Mouse (Mus musculus): ENCODE data around the gene Gm10097. TPM values are rescaled to one million over a fixed set of nuclear protein-coding genes. Genes with fewer than 3 reads are reported as not detected.

Gene Gm10097
- total and polyA plus RNA-seq, 3 experiments, result not detected

DNA sequence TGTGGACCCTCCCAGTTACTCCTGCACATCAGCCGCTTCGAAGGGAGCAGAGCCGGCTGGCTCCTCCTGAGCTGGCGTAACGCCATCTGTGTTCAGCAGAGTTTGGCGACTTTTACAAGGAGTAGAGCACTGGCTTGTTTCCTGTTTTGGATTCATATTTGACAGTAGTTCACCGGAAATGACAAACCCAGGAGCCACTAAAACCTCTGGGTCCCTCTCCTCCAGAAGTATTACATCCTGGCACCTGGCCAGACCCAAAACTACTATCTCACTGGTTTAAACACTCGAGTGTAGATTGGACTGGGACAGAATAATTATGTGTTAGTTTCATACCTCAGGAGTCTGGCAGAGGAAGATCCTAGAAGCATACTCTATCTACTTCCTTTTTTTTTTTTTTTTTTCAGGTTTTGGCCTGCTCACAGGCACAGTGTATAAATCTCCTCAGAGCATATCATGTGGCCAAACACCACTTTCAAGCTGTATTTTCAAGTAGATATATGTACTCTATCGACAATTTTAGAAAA lies 11.0 kb downstream of the Gm10097 start:
- no peak overlapping the region for H3K4me3 ChIP-seq (ENCODE audit: control insufficient read depth in 1 of 2, insufficient read depth in 1 of 2, low read depth in 2 of 2, low read length in 2 of 2)
- no peaks in the 10 kb centered on the region for H3K27me3 ChIP-seq (ENCODE audit: control insufficient read depth in 1 of 2, insufficient read depth in 2 of 2, low read length in 2 of 2)
- TF ChIP-seq RCOR1 (IDR thresholded peaks at IDR 0.05; ENCODE audit: low read depth, low read length) (peak; percentile 77), EP300 (IDR thresholded peaks at IDR 0.05; ENCODE audit: low read depth in 1 of 2, low read length in 2 of 2) (peak; percentile 46 to 70), GATA1 (IDR thresholded peaks at IDR 0.05; ENCODE audit: low read depth, low read length) (peak; percentile 37; the same call in 1 of the 2 replicates), USF1 (IDR thresholded peaks at IDR 0.05; ENCODE audit: low read depth, low read length) (peak; percentile 50; the same call in 1 of the 2 replicates), MAX (IDR thresholded peaks at IDR 0.05; ENCODE audit: low read length) (0 out of 2 replicates have a peak, but pooled peaks have one; percentile 19), SIN3A (IDR thresholded peaks at IDR 0.05; ENCODE audit: low read length) (peak; percentile 59), ZMIZ1 (IDR thresholded peaks at IDR 0.05; ENCODE audit: low read depth, low read length) (no peak), ZNF384 (IDR thresholded peaks at IDR 0.05; ENCODE audit: low read depth, low read length) (peak; percentile 99), HCFC1 (IDR thresholded peaks at IDR 0.05; ENCODE audit: low read depth, low read length) (no peak)
- peaks cover 0 to 2% of the 10 kb centered on the region in 2 experiments; a peak in 3 of 4 replicates for H3K36me3 ChIP-seq (ENCODE audit: control insufficient read depth in 1 of 2, insufficient read depth in 2 of 2, low read length in 2 of 2)
- H3K79me2 ChIP-seq (ENCODE audit: control insufficient read depth, insufficient read depth, low read length, poor library complexity), result no peaks in the 10 kb centered on the region
- DNase-seq (ENCODE audit: low read depth, low spot score), result peak; percentile 92
- no peak overlapping the region for H3K9ac ChIP-seq (ENCODE audit: control insufficient read depth, low read depth, low read length, poor library complexity, severe bottlenecking)
- H3K4me1 ChIP-seq (ENCODE audit: control insufficient read depth in 1 of 2, insufficient read depth in 2 of 2, low read length in 2 of 2), result peaks cover 0 to 3% of the 10 kb centered on the region in 2 experiments; a peak in 1 of 4 replicates
- no peaks in the 10 kb centered on the region for H3K9me3 ChIP-seq (replicated peaks; ENCODE audit: insufficient read depth, low read length)
- H3K27ac ChIP-seq (ENCODE audit: control insufficient read depth, low read depth, low read length), result peak overlapping the region; percentile 43

DNA sequence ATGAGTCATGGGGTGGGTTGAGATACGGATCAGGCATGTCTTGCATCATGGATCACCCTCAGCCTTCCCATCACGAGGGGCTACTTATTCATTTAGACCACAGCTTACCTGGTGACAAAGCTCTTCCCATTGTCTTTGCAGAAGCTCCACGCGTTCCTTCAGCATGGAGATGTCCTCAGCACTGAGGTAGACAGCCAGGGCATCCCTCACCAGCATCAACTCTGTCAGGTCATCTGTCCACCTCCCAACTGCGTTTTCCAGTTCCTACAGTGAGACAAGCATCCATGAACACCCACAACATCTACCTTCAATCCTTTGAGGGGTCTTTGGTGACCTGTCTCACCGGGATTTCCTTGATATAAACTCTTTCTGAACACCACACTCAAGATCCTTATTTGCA lies 14.7 kb downstream of the Gm10097 start:
- Histone ChIP-seq H3K9ac (ENCODE audit: control insufficient read depth, low read depth, low read length, poor library complexity, severe bottlenecking) (no peak overlapping the region), H3K79me2 (ENCODE audit: control insufficient read depth, insufficient read depth, low read length, poor library complexity) (no peaks in the 10 kb centered on the region), H3K36me3 (ENCODE audit: control insufficient read depth in 1 of 2, insufficient read depth in 2 of 2, low read length in 2 of 2) (peaks cover 0 to 2% of the 10 kb centered on the region in 2 experiments; a peak in 2 of 4 replicates), H3K9me3 (replicated peaks; ENCODE audit: insufficient read depth, low read length) (no peaks in the 10 kb centered on the region), H3K27ac (ENCODE audit: control insufficient read depth, low read depth, low read length) (no peak overlapping the region), H3K27me3 (ENCODE audit: control insufficient read depth in 1 of 2, insufficient read depth in 2 of 2, low read length in 2 of 2) (no peaks in the 10 kb centered on the region), H3K4me1 (ENCODE audit: control insufficient read depth in 1 of 2, insufficient read depth in 2 of 2, low read length in 2 of 2) (peaks cover 0 to 3% of the 10 kb centered on the region in 2 experiments; a peak in 2 of 4 replicates), H3K4me3 (ENCODE audit: control insufficient read depth in 1 of 2, insufficient read depth in 1 of 2, low read depth in 2 of 2, low read length in 2 of 2) (no peak overlapping the region)
- TF ChIP-seq MYC (IDR thresholded peaks at IDR 0.05; ENCODE audit: low read depth, low read length), result no peak
- TF ChIP-seq TBP (IDR thresholded peaks at IDR 0.05; ENCODE audit: low read depth, low read length), result no peak
- TF ChIP-seq TAL1 (IDR thresholded peaks at IDR 0.05; ENCODE audit: low read length), result no peak
- no peak for TF ChIP-seq ETS1 (IDR thresholded peaks at IDR 0.05; ENCODE audit: low read depth, low read length)
- no peak for TF ChIP-seq BHLHE40 (IDR thresholded peaks at IDR 0.05; ENCODE audit: borderline replicate concordance, low read depth, low read length)
- TF ChIP-seq JUND (IDR thresholded peaks at IDR 0.05; ENCODE audit: low read depth, low read length), result no peak
- TF ChIP-seq CHD2 (IDR thresholded peaks at IDR 0.05; ENCODE audit: low read length), result no peak
- no peak for TF ChIP-seq POLR2AphosphoS5 (IDR thresholded peaks at IDR 0.05; ENCODE audit: borderline replicate concordance, low read depth, low read length)
- TF ChIP-seq RAD21 (IDR thresholded peaks at IDR 0.05; ENCODE audit: low read depth, low read length), result no peak
- no peak for TF ChIP-seq SMC3 (IDR thresholded peaks at IDR 0.05; ENCODE audit: low read depth, low read length)
- no peak for TF ChIP-seq MYB (IDR thresholded peaks at IDR 0.05; ENCODE audit: low read depth, low read length)
- no peak for TF ChIP-seq CTCF (IDR thresholded peaks at IDR 0.05 in 2 of 3, conservative IDR thresholded peaks at IDR 0.05 in 1 of 3; ENCODE audit: control insufficient read depth in 1 of 3, insufficient read depth in 1 of 3, low read depth in 2 of 3, low read length in 3 of 3, poor library complexity in 1 of 3, severe bottlenecking in 1 of 3)
- no peak for TF ChIP-seq ZMIZ1 (IDR thresholded peaks at IDR 0.05; ENCODE audit: low read depth, low read length)
- TF ChIP-seq POLR2A (IDR thresholded peaks at IDR 0.05; ENCODE audit: control insufficient read depth in 1 of 2, insufficient read depth in 1 of 2, low read depth in 1 of 2, low read length in 2 of 2, poor library complexity in 1 of 2), result no peak
- TF ChIP-seq EP300 (IDR thresholded peaks at IDR 0.05; ENCODE audit: low read depth in 1 of 2, low read length in 2 of 2), result no peak
- TF ChIP-seq MAX (IDR thresholded peaks at IDR 0.05; ENCODE audit: low read length), result no peak
- TF ChIP-seq NELFE (IDR thresholded peaks at IDR 0.05; ENCODE audit: low read depth, low read length), result no peak
- TF ChIP-seq GABPA (IDR thresholded peaks at IDR 0.05; ENCODE audit: low read depth, low read length), result no peak
- no peak for TF ChIP-seq KAT2A (conservative IDR thresholded peaks at IDR 0.05; ENCODE audit: low read depth, low read length)
- DNase-seq (ENCODE audit: low read depth, low spot score), result peak; percentile 8
